Mouse (Mus musculus) neural tube, embryonic 13.5 days (tissue): ENCODE results near the gene Ypel2. TPM values are rescaled to one million over a fixed set of nuclear protein-coding genes. Genes with fewer than 3 reads are reported as not detected.

Source experiments
- ATAC-seq: fragments of 200-750 bp; cut with Nextera tagmentation; 2 replicates; pipeline ENCODE4 v1.8.0; 2017; ENCODE audit warnings: low read depth, mild to moderate bottlenecking, moderate TSS enrichment, moderate library complexity
- H3K27ac ChIP-seq: fragments of 300-500 bp; sonication (generic); replicated peaks from 2 replicates; pipeline ENCODE4 v1.5.1; 2015; ENCODE audit warnings: moderate library complexity, mild to moderate bottlenecking, inconsistent platforms
- H3K27me3 ChIP-seq: fragments of 300-500 bp; sonication (generic); 2 replicates; pipeline ENCODE4 v1.6.1; 2015; ENCODE audit warnings: mild to moderate bottlenecking, inconsistent platforms
- H3K36me3 ChIP-seq: fragments of 300-500 bp; sonication (generic); 2 replicates; pipeline ENCODE4 v1.6.1; 2015; ENCODE audit warnings: mild to moderate bottlenecking, inconsistent platforms
- H3K4me1 ChIP-seq: fragments of 300-500 bp; sonication (generic); replicated peaks from 2 replicates; pipeline ENCODE4 v1.6.1; 2015; ENCODE audit warnings: inconsistent platforms
- H3K4me2 ChIP-seq: fragments of 300-500 bp; sonication (generic); 2 replicates; pipeline ENCODE4 v1.6.1; 2015; ENCODE audit warnings: inconsistent platforms, mild to moderate bottlenecking, moderate library complexity
- H3K4me3 ChIP-seq: fragments of 300-500 bp; sonication (generic); 2 replicates; pipeline ENCODE4 v1.5.1; 2015; ENCODE audit warnings: mild to moderate bottlenecking, inconsistent platforms
- H3K9ac ChIP-seq: fragments of 300-500 bp; sonication (generic); 2 replicates; pipeline ENCODE4 v1.6.1; 2015; ENCODE audit warnings: moderate library complexity, mild to moderate bottlenecking, inconsistent platforms
- H3K9me3 ChIP-seq: fragments of 300-500 bp; sonication (generic); 2 replicates; pipeline ENCODE4 v1.6.1; 2016; ENCODE audit warnings: inconsistent platforms
- WGBS: fragments of 180-500 bp; shearing (Covaris S2); methylation state at CpG from one replicate; pipeline ENCODE4 v1.1.7; 2015; 5-methylcytosine and 5-hydroxymethylcytosine counted together
- polyA plus RNA-seq: library from polyadenylated mRNA; unstranded; fragments of >200 nt; fragmentation: Nextera tagmentation; extraction: Ambion mirVana; gene quantifications from 2 replicates; pipeline ENCODE4 v1.2.1, GENCODE M21; 2015

The Ypel2 gene
- polyA plus RNA-seq, 1 experiment from 2014 or later = 4.6 TPM

DNA sequence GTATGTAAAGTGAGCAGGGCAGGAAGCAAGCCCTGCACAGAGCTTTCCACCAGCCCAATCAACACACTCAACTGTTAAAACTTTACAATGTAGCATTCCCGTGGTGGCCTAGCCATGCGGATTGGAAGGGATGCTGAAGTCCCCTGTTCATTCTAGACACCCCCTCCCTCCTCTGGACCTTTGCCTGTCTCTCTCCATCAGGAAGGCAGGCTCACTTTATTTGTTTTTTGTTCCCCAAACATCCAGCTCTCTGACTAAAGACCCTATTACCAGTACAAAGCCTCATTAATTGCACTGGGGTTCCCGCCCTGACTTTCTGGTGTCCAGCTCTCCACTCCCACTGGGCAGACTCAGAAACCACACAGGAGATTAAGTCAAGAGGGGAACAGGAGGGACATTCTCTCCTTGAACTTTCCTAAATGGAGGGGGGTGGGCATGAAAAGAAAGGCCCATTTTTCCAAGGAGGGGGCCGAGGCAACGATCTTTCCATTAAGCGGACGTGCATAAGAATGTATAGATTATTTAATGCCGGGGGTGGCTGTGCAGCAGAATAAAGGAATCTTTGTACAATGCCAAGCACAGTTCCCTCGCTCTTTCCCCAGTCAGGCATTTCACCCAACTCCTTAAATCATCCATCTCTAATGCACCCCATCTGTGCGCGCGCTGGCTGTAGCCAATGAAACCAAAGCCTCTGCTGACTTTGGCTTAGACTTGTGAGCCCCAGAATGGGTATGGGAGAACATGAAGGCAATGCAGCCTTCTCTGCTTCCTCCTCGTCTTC lies 24.3 kb downstream of the Ypel2 start:
- Histone ChIP-seq H3K4me2 (no peak overlapping the region), H3K9ac (0 out of 2 replicates have a peak overlapping the region, but pooled peaks have one; percentile 4), H3K9me3 (no peaks in the 10 kb centered on the region), H3K27ac (peak overlapping the region; percentile 20; the same call in 1 of the 2 replicates), H3K36me3 (peaks cover 12% of the 10 kb centered on the region; the same call in 1 of the 2 replicates), H3K27me3 (no peaks in the 10 kb centered on the region), H3K4me3 (no peak overlapping the region), H3K4me1 (peaks cover 45% of the 10 kb centered on the region)
- ATAC-seq = peak; percentile 67; the same call in 1 of the 2 replicates
- 14% methylated on average over 13 of the region's 13 CpGs for WGBS

DNA sequence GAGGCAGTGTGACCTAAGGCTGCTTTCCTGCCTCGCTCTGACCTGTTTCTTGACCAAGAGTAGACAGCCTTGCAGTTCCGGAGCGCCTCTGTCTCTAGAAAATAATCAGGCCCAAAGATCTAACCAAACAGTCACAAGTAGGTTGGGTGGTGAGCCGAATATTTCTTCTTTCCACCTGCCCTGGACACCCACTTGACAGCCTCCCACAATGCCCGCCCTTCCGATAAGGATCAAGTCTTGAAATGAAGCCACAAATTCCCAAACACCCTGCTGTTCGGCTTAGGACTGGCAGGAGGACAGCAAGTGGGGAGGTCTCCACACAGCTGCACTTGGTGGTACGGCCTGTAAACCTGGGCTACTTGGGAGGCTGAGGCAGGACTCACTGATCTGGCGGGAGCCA lies 26.0 kb downstream of the Ypel2 start:
- 93% methylated on average over 9 of the region's 9 CpGs for WGBS

DNA sequence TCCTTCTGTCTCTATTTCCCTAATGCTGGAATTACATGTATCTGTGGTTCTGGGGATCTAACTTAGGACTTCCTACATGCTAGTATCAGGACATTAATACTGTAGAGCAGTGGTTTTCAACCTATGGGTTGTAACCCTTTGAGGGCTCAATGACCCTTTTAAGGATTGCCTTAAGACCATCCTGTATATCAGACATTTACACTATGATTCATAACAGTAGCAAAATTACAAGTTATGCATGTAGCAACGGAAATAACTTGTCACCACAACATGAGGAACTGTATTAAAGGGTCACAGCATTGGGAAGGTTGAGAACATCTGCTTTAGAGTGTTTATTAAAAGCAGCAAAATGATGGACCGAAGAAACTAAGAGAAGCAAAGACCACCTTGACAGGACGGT lies 26.8 kb downstream of the Ypel2 start:
- Histone ChIP-seq H3K9me3 (no peaks in the 10 kb centered on the region), H3K27ac (no peak overlapping the region), H3K36me3 (peaks cover 9% of the 10 kb centered on the region; the same call in 1 of the 2 replicates), H3K4me3 (no peak overlapping the region), H3K4me1 (peaks cover 42% of the 10 kb centered on the region), H3K9ac (no peak overlapping the region), H3K27me3 (no peaks in the 10 kb centered on the region), H3K4me2 (no peak overlapping the region)
- ATAC-seq = no peak
- 91% methylated on average over 3 of the region's 3 CpGs for WGBS

More for the DNA sequence above, 26.0 kb downstream of the Ypel2 start:
- Histone ChIP-seq H3K4me3 (no peak overlapping the region), H3K27ac (no peak overlapping the region), H3K36me3 (peaks cover 12% of the 10 kb centered on the region; the same call in 1 of the 2 replicates), H3K9ac (no peak overlapping the region), H3K4me1 (peaks cover 34% of the 10 kb centered on the region), H3K9me3 (no peaks in the 10 kb centered on the region), H3K4me2 (no peak overlapping the region), H3K27me3 (no peaks in the 10 kb centered on the region)
- ATAC-seq = no peak

DNA sequence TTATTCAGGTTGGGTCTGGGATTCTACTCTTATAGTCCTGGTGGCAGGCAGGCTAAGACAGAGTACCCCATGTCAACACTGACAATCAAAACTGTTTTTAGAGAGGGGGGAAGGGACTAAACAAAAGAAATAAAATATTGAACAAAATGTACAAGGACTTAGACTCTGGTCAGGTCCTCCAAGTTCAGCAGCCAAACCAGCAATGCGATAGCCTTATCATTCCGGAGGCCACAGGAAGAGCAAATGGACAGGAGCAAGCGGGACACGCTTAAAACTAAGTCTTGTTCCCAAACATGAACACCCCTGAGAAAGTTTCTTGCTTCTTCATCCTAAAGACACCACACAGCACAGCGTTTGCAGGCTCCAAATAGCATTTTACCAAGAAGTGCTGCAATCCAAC lies 28.4 kb downstream of the Ypel2 start:
- 91% methylated on average over 5 of the region's 5 CpGs for WGBS
- no peaks in the 10 kb centered on the region for H3K27me3 ChIP-seq
- H3K9me3 ChIP-seq = no peaks in the 10 kb centered on the region
- no peak for ATAC-seq
- no peak overlapping the region for H3K4me3 ChIP-seq
- H3K27ac ChIP-seq = no peak overlapping the region
- H3K4me1 ChIP-seq = peaks cover 51% of the 10 kb centered on the region
- 0 out of 2 replicates have a peak, but pooled peaks cover 5% of the 10 kb centered on the region for H3K36me3 ChIP-seq
- H3K4me2 ChIP-seq = no peak overlapping the region
- no peak overlapping the region for H3K9ac ChIP-seq

DNA sequence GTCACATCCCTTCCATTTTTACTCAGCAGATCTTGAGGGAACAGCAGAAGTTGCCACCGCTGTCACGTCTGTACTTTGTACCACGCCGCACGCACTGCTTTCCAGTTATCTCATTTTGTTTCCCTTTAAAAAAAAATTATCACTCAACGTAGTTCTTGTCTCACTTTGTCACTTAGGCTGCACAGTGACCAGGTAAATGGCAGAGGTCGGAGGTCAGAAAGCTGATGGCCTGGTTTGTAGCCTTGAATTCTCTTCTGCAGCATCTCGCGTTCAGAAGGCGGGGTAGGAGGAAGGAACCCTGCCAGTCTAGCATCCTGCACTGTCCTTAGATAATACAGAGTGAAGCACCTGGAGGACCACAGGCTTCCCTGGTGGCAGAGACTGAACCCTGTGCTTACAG lies 29.8 kb downstream of the Ypel2 start:
- H3K9ac ChIP-seq = no peak overlapping the region
- no peak overlapping the region for H3K4me2 ChIP-seq
- H3K9me3 ChIP-seq = no peaks in the 10 kb centered on the region
- H3K4me1 ChIP-seq = peaks cover 51% of the 10 kb centered on the region
- no peak overlapping the region for H3K4me3 ChIP-seq
- H3K27ac ChIP-seq = no peak overlapping the region
- ATAC-seq = no peak
- H3K27me3 ChIP-seq = no peaks in the 10 kb centered on the region
- 91% methylated on average over 10 of the region's 10 CpGs for WGBS
- 0 out of 2 replicates have a peak, but pooled peaks cover 5% of the 10 kb centered on the region for H3K36me3 ChIP-seq

DNA sequence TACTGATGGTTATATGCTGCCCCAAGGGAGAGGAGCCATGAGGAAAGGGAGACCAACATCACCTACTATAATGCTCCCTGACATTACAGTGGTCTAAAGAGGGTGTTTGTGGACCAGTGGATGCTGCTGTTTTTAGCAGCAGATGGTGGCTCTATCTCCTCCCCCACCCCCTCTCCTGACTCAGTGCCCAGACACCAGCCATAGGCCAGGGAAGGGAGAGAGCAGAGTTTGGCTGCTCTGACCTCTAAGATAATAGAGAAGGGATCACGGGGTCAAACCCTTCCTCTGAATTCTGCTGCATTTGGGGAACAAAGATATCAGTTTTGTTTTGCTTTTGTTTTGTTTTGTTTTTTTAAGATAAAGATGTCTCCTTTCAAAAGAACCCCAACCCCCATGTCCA lies 30.5 kb downstream of the Ypel2 start:
- no peak overlapping the region for H3K4me2 ChIP-seq
- WGBS = 73% methylated on average over 1 of the region's 1 CpGs
- no peaks in the 10 kb centered on the region for H3K9me3 ChIP-seq
- no peak overlapping the region for H3K4me3 ChIP-seq
- H3K4me1 ChIP-seq = peaks cover 49% of the 10 kb centered on the region
- H3K27me3 ChIP-seq = no peaks in the 10 kb centered on the region
- ATAC-seq = no peak
- H3K36me3 ChIP-seq = 0 out of 2 replicates have a peak, but pooled peaks cover 5% of the 10 kb centered on the region
- no peak overlapping the region for H3K9ac ChIP-seq
- no peak overlapping the region for H3K27ac ChIP-seq

DNA sequence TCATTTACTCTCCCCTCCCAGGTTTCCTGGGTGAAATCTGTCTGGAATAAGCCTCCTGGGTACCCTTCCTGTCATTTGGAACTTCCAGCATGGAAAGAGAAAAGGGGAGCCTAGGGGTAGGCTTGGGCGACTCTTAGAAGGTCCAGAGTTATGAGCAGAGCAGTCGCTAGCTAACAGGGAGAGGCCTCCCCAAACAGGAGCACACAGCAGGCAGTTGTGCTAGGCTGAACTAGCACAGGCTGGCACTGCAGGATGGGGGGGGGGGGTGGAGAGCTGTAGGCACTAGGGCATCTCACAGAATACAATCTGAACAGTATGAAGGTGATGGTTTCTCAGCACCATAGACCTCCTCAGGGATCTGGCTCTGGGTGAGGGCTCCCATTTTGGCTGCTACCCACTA lies 31.1 kb downstream of the Ypel2 start:
- Histone ChIP-seq H3K4me1 (peaks cover 48% of the 10 kb centered on the region), H3K9me3 (no peaks in the 10 kb centered on the region)
- WGBS = 59% methylated on average over 2 of the region's 2 CpGs

DNA sequence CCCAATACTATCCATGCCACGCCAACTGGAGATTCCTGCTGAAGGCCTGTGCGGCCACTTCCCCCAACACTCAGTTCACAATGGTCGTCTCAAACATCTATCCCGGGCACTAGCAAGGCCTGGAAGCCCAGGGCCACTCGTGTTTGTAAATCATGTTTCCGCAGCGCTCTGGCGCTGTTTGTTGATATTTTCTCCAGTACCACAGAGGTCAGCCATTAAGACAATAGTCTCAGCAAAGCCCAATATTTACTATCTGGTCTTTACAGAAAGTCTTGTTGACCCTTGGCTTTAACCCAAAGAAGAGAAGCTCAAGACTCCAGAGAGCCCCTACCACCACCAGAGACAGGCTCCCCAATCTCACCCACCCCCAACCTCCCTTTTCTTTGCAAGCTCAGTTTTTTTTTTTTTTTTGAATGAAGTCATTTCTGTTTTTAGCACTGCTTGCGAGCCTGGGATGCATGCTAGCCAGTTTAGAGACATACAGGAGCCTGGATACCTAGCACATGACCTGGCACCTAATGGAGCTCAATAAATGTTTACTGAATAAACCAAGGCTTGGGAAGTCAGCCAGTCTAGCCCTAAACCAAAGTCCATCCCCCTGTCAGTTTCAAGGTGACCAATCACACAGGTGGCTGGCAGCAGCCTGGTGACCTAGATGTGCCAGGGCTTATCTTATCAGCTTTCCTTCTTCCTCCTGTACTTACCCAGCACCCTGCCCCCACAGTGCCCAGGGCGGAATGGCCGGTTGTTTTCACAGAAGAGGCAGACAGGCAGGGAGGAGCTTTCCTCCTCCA lies 31.8 kb downstream of the Ypel2 start:
- H3K4me3 ChIP-seq = no peak overlapping the region
- H3K4me2 ChIP-seq = no peak overlapping the region
- no peak overlapping the region for H3K9ac ChIP-seq
- H3K27ac ChIP-seq = no peak overlapping the region; the same call in 1 of the 2 replicates
- H3K27me3 ChIP-seq = no peaks in the 10 kb centered on the region
- H3K9me3 ChIP-seq = no peaks in the 10 kb centered on the region
- 82% methylated on average over 11 of the region's 11 CpGs for WGBS
- no peak for ATAC-seq
- H3K36me3 ChIP-seq = 0 out of 2 replicates have a peak, but pooled peaks cover 5% of the 10 kb centered on the region
- peaks cover 48% of the 10 kb centered on the region for H3K4me1 ChIP-seq

More for the DNA sequence above, 31.1 kb downstream of the Ypel2 start:
- Histone ChIP-seq H3K9ac (no peak overlapping the region), H3K27me3 (no peaks in the 10 kb centered on the region), H3K4me2 (no peak overlapping the region), H3K36me3 (0 out of 2 replicates have a peak, but pooled peaks cover 5% of the 10 kb centered on the region), H3K4me3 (no peak overlapping the region), H3K27ac (no peak overlapping the region)
- ATAC-seq = no peak

DNA sequence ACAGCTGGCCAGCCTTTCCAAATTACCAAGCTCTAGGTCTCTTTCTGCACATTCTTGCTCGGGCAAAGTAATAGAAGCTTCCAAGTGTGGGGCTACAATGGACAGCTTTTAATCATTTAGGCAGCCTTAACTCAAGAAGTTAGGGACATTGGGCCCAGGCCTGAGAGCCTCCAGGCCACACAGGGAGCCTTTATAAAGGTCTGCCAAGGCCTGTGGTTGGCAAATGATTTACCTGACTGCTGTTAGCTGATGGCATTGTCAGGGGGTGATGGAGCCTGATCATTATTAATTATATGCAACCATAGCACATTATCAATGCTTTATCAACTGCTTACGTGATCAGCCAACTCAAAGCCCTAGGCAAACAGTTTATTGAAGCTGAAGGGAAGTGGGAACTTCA lies 33.2 kb downstream of the Ypel2 start:
- peaks cover 58% of the 10 kb centered on the region for H3K4me1 ChIP-seq
- ATAC-seq = no peak
- no peak overlapping the region; the same call in 1 of the 2 replicates for H3K9ac ChIP-seq
- WGBS = 15% methylated on average over 2 of the region's 2 CpGs
- H3K9me3 ChIP-seq = no peaks in the 10 kb centered on the region
- no peaks in the 10 kb centered on the region for H3K27me3 ChIP-seq
- no peak overlapping the region for H3K4me2 ChIP-seq
- 0 out of 2 replicates have a peak, but pooled peaks cover under 1% of the 10 kb centered on the region for H3K36me3 ChIP-seq
- H3K4me3 ChIP-seq = no peak overlapping the region
- 0 out of 2 replicates have a peak overlapping the region, but pooled peaks have one; percentile 35 for H3K27ac ChIP-seq

DNA sequence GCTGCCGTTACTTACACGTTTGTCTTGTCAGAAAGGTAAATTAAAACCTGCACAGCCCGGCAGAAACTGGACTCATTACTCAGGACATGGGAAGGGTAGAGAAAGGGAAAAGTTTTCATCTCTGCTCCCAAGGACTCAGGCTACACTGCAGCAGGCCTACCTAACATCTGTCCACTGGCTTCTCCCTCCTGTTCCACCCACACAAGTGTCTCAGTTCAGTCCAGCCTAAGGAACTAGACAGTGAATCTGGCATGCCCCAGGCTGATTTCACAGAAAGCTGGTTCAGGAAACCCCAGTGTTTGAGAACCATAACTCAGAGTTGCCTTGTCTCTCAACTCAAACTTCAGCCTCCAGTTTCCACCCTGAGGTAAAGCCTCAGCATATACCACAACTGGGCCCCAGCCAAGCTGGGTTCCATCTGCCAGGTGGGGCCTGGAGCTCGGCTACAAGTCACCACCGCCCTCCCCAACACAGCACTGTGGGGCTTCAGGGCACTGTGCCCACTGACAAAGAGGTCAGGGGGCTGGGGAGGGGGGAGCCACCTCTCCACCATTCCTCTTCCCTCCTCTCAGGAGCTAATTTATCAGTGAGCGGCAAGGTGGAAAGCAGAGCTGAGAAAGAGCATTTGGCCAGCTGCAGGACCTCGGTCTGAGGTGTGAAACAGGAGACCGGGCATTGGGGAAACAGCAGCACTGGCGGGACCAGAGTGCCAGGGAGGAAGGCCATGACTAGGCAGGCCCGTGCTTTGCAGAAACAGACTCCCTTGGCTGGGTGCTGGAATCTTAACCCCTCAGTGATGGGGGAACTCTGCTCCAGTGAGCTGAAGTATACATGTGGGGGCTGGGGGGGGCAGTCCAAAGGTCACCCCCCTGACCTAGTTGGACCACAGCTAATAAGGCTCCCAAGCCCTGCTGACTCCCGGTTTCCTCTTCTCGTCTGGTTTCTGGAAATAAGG lies 34.5 kb downstream of the Ypel2 start:
- H3K27ac ChIP-seq = peak overlapping the region; percentile 25; the same call in 1 of the 2 replicates
- no peaks in the 10 kb centered on the region for H3K9me3 ChIP-seq
- no peak overlapping the region for H3K9ac ChIP-seq
- ATAC-seq = no peak
- H3K27me3 ChIP-seq = no peaks in the 10 kb centered on the region
- H3K4me2 ChIP-seq = no peak overlapping the region
- WGBS = 60% methylated on average over 12 of the region's 12 CpGs
- H3K4me1 ChIP-seq = peaks cover 70% of the 10 kb centered on the region
- no peaks in the 10 kb centered on the region for H3K36me3 ChIP-seq
- no peak overlapping the region for H3K4me3 ChIP-seq

DNA sequence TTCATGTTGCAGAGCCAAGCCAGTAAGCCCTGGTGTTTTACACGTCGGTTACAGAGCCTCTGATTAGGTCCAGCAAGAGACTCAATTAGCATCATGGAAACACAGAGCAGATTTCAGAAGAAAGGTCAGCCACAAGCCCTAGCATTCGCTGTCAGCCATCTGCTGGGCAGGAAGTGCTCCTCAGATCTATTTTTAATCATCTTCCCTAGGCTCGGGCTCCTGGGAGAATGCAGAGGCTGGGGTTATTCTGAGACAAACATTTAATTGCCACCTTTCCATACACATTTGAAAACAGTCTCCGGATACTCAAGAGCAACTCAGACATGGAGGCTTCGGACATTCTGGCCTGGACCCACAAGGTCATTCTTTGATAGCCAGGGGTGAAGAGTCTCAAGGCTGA lies 35.3 kb downstream of the Ypel2 start:
- 67% methylated on average over 6 of the region's 6 CpGs for WGBS
- ATAC-seq = no peak
- H3K4me1 ChIP-seq = peaks cover 70% of the 10 kb centered on the region

More for the DNA sequence above, 35.3 kb downstream of the Ypel2 start:
- H3K36me3 ChIP-seq = no peaks in the 10 kb centered on the region
- no peak overlapping the region for H3K4me2 ChIP-seq
- H3K9ac ChIP-seq = no peak overlapping the region
- H3K9me3 ChIP-seq = no peaks in the 10 kb centered on the region
- H3K27me3 ChIP-seq = no peaks in the 10 kb centered on the region
- H3K27ac ChIP-seq = no peak overlapping the region
- H3K4me3 ChIP-seq = no peak overlapping the region
